Mouse (Mus musculus) limb, embryonic 10.5 days (tissue): ENCODE measurements around the gene Hnrnpl. TPM values are rescaled to one million over a fixed set of nuclear protein-coding genes. Genes with fewer than 3 reads are reported as not detected.

Experiments used
- DNase-seq: peaks from one replicate; pipeline ENCODE4 v3.0.0-alpha.2; 2017; ENCODE audit warnings: low spot score
- H3K27ac ChIP-seq: fragments of 300-500 bp; sonication (generic); 2 replicates; pipeline ENCODE4 v1.5.1; 2016; ENCODE audit warnings: mild to moderate bottlenecking
- H3K27me3 ChIP-seq: fragments of 300-500 bp; sonication (generic); 2 replicates; pipeline ENCODE4 v1.6.1; 2016; ENCODE audit warnings: low read depth, mild to moderate bottlenecking; ENCODE audit not compliant: poor library complexity, severe bottlenecking
- H3K36me3 ChIP-seq: fragments of 300-500 bp; sonication (generic); 2 replicates; pipeline ENCODE4 v1.6.1; 2016; ENCODE audit warnings: mild to moderate bottlenecking, moderate library complexity
- H3K4me1 ChIP-seq: fragments of 300-500 bp; sonication (generic); 2 replicates; pipeline ENCODE4 v1.6.1; 2016
- H3K4me3 ChIP-seq: fragments of 300-500 bp; sonication (generic); 2 replicates; pipeline ENCODE4 v1.5.1; 2016; ENCODE audit warnings: mild to moderate bottlenecking, moderate library complexity
- H3K9me3 ChIP-seq: fragments of 300-500 bp; sonication (generic); replicated peaks from 2 replicates; pipeline ENCODE4 v1.6.1; 2016; ENCODE audit warnings: mild to moderate bottlenecking
- WGBS: fragments of 180-500 bp; shearing (Covaris S2); methylation state at CpG from one replicate; pipeline ENCODE4 v1.1.7; 2016; 5-methylcytosine and 5-hydroxymethylcytosine counted together
- polyA plus RNA-seq: library from polyadenylated mRNA; unstranded; fragments of >200 nt; fragmentation: Nextera tagmentation; extraction: Ambion mirVana; gene quantifications from 2 replicates; pipeline ENCODE4 v1.2.1, GENCODE M21; 2016

Gene Hnrnpl
- polyA plus RNA-seq, 1 experiment from 2014 or later: 336 TPM

- H3K9me3 ChIP-seq: no peaks in the 10 kb centered on the region
- H3K4me1 ChIP-seq: peaks cover 12% of the 10 kb centered on the region
- WGBS: 90% methylated on average over 3 of the region's 3 CpGs
- no peaks in the 10 kb centered on the region for H3K27me3 ChIP-seq
- H3K27ac ChIP-seq: no peak overlapping the region
- no peak overlapping the region for H3K4me3 ChIP-seq
- DNase-seq: no peak
- H3K36me3 ChIP-seq: peaks cover 36% of the 10 kb centered on the region
Measured at GRCm38 (mm10) chr7:28827338-28827737, 19.0 kb downstream of the Hnrnpl start.

GRCm38 (mm10) chr7:28829821-28830220 is 21.5 kb downstream of the Hnrnpl start:
- 92% methylated on average over 8 of the region's 8 CpGs for WGBS
- no peaks in the 10 kb centered on the region for H3K27me3 ChIP-seq
- peaks cover 9% of the 10 kb centered on the region for H3K4me1 ChIP-seq
- H3K27ac ChIP-seq: no peak overlapping the region
- no peaks in the 10 kb centered on the region for H3K9me3 ChIP-seq
- peaks cover 29% of the 10 kb centered on the region for H3K36me3 ChIP-seq
- DNase-seq: no peak
- H3K4me3 ChIP-seq: no peak overlapping the region

- no peaks in the 10 kb centered on the region for H3K27me3 ChIP-seq
- no peak for DNase-seq
- H3K4me1 ChIP-seq: peaks cover 2% of the 10 kb centered on the region
- no peaks in the 10 kb centered on the region for H3K9me3 ChIP-seq
- 92% methylated on average over 5 of the region's 5 CpGs for WGBS
- H3K36me3 ChIP-seq: peaks cover 29% of the 10 kb centered on the region
- no peak overlapping the region for H3K4me3 ChIP-seq
- no peak overlapping the region for H3K27ac ChIP-seq
Measured at GRCm38 (mm10) chr7:28830981-28831380, 22.6 kb downstream of the Hnrnpl start.

GRCm38 (mm10) chr7:28831411-28832125 is 23.2 kb downstream of the Hnrnpl start:
- DNase-seq: no peak

GRCm38 (mm10) chr7:28832137-28832536 is 23.8 kb downstream of the Hnrnpl start:
- WGBS: 78% methylated on average over 6 of the region's 6 CpGs
- H3K27me3 ChIP-seq: no peaks in the 10 kb centered on the region
- H3K4me1 ChIP-seq: no peaks in the 10 kb centered on the region; the same call in 1 of the 2 replicates
- no peak overlapping the region for H3K27ac ChIP-seq
- no peaks in the 10 kb centered on the region for H3K9me3 ChIP-seq
- peaks cover 29% of the 10 kb centered on the region for H3K36me3 ChIP-seq
- no peak for DNase-seq
- H3K4me3 ChIP-seq: no peak overlapping the region

More at GRCm38 (mm10) chr7:28831411-28832125, 23.2 kb downstream of the Hnrnpl start:
- 94% methylated on average over 17 of the region's 17 CpGs for WGBS
- no peaks in the 10 kb centered on the region for H3K27me3 ChIP-seq
- H3K4me1 ChIP-seq: no peaks in the 10 kb centered on the region; the same call in 1 of the 2 replicates
- H3K9me3 ChIP-seq: no peaks in the 10 kb centered on the region
- H3K4me3 ChIP-seq: no peak overlapping the region
- no peak overlapping the region for H3K27ac ChIP-seq
- peaks cover 29% of the 10 kb centered on the region for H3K36me3 ChIP-seq

- Histone ChIP-seq H3K4me1 (no peaks in the 10 kb centered on the region; the same call in 1 of the 2 replicates), H3K9me3 (no peaks in the 10 kb centered on the region), H3K36me3 (peaks cover 29% of the 10 kb centered on the region), H3K27me3 (no peaks in the 10 kb centered on the region), H3K27ac (no peak within 1 kb of the TSS), H3K4me3 (no peak within 1 kb of the TSS)
- no peak for DNase-seq
- 85% methylated on average over 6 of the region's 6 CpGs for WGBS
Measured at GRCm38 (mm10) chr7:28833723-28834347, 25.5 kb downstream of the Hnrnpl start, which contains the start of gene Lgals4. Gene Lgals4 (plus strand): TSS chr7:28833854.

GRCm38 (mm10) chr7:28836936-28837335 is 28.6 kb downstream of the Hnrnpl start:
- Histone ChIP-seq H3K27me3 (no peaks in the 10 kb centered on the region), H3K4me3 (no peak overlapping the region), H3K27ac (no peak overlapping the region), H3K36me3 (peaks cover 3% of the 10 kb centered on the region), H3K9me3 (no peaks in the 10 kb centered on the region), H3K4me1 (no peaks in the 10 kb centered on the region; the same call in 1 of the 2 replicates)
- no peak for DNase-seq
- 88% methylated on average over 5 of the region's 5 CpGs for WGBS

GRCm38 (mm10) chr7:28838331-28838730 is 30.0 kb downstream of the Hnrnpl start:
- H3K36me3 ChIP-seq: no peaks in the 10 kb centered on the region
- H3K9me3 ChIP-seq: no peaks in the 10 kb centered on the region
- no peak overlapping the region for H3K27ac ChIP-seq
- H3K27me3 ChIP-seq: no peaks in the 10 kb centered on the region
- no peaks in the 10 kb centered on the region; the same call in 1 of the 2 replicates for H3K4me1 ChIP-seq
- WGBS: 79% methylated on average over 9 of the region's 9 CpGs
- H3K4me3 ChIP-seq: no peak overlapping the region
- no peak for DNase-seq

- 86% methylated on average over 1 of the region's 1 CpGs for WGBS
- no peak for DNase-seq
- no peak overlapping the region for H3K27ac ChIP-seq
Measured at GRCm38 (mm10) chr7:28847273-28847672, 38.9 kb downstream of the Hnrnpl start.

GRCm38 (mm10) chr7:28849700-28850236 is 41.4 kb downstream of the Hnrnpl start:
- Histone ChIP-seq H3K36me3 (no peaks in the 10 kb centered on the region), H3K27me3 (no peaks in the 10 kb centered on the region), H3K4me3 (no peak overlapping the region; the same call in 1 of the 2 replicates), H3K4me1 (peaks cover 14% of the 10 kb centered on the region), H3K9me3 (no peaks in the 10 kb centered on the region), H3K27ac (peak overlapping the region; percentile 59; the same call in 1 of the 2 replicates)
- no peak for DNase-seq
- WGBS: 52% methylated on average over 1 of the region's 1 CpGs

More at GRCm38 (mm10) chr7:28847273-28847672, 38.9 kb downstream of the Hnrnpl start:
- Histone ChIP-seq H3K4me3 (no peak overlapping the region), H3K4me1 (peaks cover 14% of the 10 kb centered on the region), H3K36me3 (no peaks in the 10 kb centered on the region), H3K27me3 (no peaks in the 10 kb centered on the region), H3K9me3 (no peaks in the 10 kb centered on the region)

GRCm38 (mm10) chr7:28850642-28851041 is 42.3 kb downstream of the Hnrnpl start:
- WGBS: 85% methylated on average over 4 of the region's 4 CpGs
- Histone ChIP-seq H3K27ac (no peak overlapping the region), H3K4me3 (no peak overlapping the region), H3K9me3 (no peaks in the 10 kb centered on the region), H3K27me3 (no peaks in the 10 kb centered on the region), H3K36me3 (no peaks in the 10 kb centered on the region), H3K4me1 (peaks cover 14% of the 10 kb centered on the region)
- no peak for DNase-seq

GRCm38 (mm10) chr7:28859953-28860352 is 51.6 kb downstream of the Hnrnpl start:
- no peak for DNase-seq
- 97% methylated on average over 2 of the region's 2 CpGs for WGBS
- H3K9me3 ChIP-seq: no peaks in the 10 kb centered on the region

GRCm38 (mm10) chr7:28860898-28861297 is 52.6 kb downstream of the Hnrnpl start:
- H3K36me3 ChIP-seq: no peaks in the 10 kb centered on the region
- no peak for DNase-seq
- no peak overlapping the region for H3K4me3 ChIP-seq
- H3K9me3 ChIP-seq: no peaks in the 10 kb centered on the region
- H3K27me3 ChIP-seq: 0 out of 2 replicates have a peak, but pooled peaks cover 5% of the 10 kb centered on the region
- H3K27ac ChIP-seq: no peak overlapping the region
- peaks cover 18% of the 10 kb centered on the region for H3K4me1 ChIP-seq
- 89% methylated on average over 6 of the region's 6 CpGs for WGBS

More at GRCm38 (mm10) chr7:28859953-28860352, 51.6 kb downstream of the Hnrnpl start:
- Histone ChIP-seq H3K4me1 (peaks cover 13% of the 10 kb centered on the region), H3K27ac (no peak overlapping the region), H3K27me3 (0 out of 2 replicates have a peak, but pooled peaks cover 5% of the 10 kb centered on the region), H3K36me3 (no peaks in the 10 kb centered on the region), H3K4me3 (no peak overlapping the region)
